Mouse (Mus musculus): ENCODE measurements around the gene Olfr31. TPM values are rescaled to one million over a fixed set of nuclear protein-coding genes. Genes with fewer than 3 reads are reported as not detected.

Olfr31 gene
- polyA plus RNA-seq, 1 experiment, result not detected

DNA sequence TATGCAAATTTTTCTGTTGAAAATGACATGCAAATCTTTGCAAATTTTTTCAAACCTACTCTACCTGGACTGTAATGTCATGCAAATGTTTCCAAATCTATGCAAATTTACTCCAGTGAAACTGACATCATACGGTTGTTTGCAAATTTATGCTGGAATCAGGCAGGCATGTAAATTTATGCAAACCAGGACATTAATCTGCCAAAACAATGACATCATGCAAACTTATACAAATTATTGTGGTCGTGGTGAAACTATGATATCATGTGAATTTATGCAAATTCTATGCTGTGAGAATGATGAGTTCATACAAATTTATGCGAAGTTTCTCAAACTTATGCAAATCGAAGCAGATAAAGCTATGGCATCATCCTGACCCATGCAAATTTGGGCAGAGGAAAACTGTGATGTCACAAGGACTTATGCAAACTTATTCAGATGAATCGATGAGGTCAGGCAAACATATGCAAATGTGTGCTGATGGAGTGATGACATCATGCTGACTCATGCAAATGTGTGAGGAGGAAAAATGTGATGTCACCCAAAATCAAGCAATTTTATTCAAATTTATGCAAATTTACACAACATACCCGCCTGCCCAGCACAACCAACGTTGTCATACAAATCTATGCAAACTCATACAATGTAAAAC is 30.6 kb downstream of the Olfr31 start:
- TF ChIP-seq TAL1 (IDR thresholded peaks at IDR 0.05; ENCODE audit: low read length) (no peak), GATA1 (IDR thresholded peaks at IDR 0.05; ENCODE audit: low read length) (no peak)
- H3K9me3 ChIP-seq (ENCODE audit: control insufficient read depth, low read length), result peaks cover 75% of the 10 kb centered on the region
- peaks cover 5% of the 10 kb centered on the region; the same call in 1 of the 2 replicates for H3K27me3 ChIP-seq (ENCODE audit: control insufficient read depth)
- H3K36me3 ChIP-seq (ENCODE audit: control insufficient read depth), result peaks cover 16% of the 10 kb centered on the region
- no peaks in the 10 kb centered on the region for H3K4me1 ChIP-seq (ENCODE audit: control insufficient read depth)
- no peak overlapping the region for H3K4me3 ChIP-seq (replicated peaks)

DNA sequence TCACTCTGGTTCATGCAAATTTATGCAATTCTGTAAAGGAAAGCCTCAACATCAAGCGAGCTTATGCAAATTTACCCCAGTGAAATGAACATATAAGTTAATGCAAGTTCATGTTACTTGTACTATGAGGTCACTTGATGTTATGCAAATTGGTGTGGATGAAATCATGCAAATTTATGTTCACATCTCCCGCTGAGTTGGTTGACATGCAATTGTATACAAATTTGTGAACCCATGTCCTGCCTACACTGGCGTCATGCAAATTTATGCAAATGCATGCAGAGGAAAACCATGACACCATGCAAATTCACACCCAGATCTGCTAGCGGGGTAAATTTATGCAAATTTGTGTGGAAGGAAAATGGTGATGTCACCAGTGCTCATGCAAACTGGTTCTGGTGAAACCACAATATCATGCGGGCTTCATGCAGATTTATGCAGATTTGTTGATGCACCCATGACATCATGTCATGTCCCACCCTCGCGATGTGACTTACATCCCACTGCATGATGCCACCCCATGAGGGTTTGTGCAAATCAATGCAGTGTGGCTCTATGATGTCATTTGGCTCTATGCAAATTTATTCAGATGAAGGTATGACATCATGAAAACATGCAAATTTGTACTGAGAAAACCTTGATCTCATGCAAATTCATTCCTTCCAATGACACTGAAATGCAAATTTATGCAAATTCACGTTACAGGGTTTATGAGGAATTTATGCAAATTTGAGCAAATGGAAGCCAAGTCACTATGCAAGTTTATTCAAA is 31.3 kb downstream of the Olfr31 start:
- Histone ChIP-seq H3K4me1 (ENCODE audit: control insufficient read depth) (no peaks in the 10 kb centered on the region), H3K9me3 (ENCODE audit: control insufficient read depth, low read length) (peaks cover 68% of the 10 kb centered on the region), H3K27me3 (ENCODE audit: control insufficient read depth) (peaks cover 5% of the 10 kb centered on the region; the same call in 1 of the 2 replicates), H3K36me3 (ENCODE audit: control insufficient read depth) (peaks cover 13% of the 10 kb centered on the region), H3K4me3 (replicated peaks) (no peak overlapping the region)
- TF ChIP-seq GATA1 (IDR thresholded peaks at IDR 0.05; ENCODE audit: low read length), result no peak
- no peak for TF ChIP-seq TAL1 (IDR thresholded peaks at IDR 0.05; ENCODE audit: low read length)

DNA sequence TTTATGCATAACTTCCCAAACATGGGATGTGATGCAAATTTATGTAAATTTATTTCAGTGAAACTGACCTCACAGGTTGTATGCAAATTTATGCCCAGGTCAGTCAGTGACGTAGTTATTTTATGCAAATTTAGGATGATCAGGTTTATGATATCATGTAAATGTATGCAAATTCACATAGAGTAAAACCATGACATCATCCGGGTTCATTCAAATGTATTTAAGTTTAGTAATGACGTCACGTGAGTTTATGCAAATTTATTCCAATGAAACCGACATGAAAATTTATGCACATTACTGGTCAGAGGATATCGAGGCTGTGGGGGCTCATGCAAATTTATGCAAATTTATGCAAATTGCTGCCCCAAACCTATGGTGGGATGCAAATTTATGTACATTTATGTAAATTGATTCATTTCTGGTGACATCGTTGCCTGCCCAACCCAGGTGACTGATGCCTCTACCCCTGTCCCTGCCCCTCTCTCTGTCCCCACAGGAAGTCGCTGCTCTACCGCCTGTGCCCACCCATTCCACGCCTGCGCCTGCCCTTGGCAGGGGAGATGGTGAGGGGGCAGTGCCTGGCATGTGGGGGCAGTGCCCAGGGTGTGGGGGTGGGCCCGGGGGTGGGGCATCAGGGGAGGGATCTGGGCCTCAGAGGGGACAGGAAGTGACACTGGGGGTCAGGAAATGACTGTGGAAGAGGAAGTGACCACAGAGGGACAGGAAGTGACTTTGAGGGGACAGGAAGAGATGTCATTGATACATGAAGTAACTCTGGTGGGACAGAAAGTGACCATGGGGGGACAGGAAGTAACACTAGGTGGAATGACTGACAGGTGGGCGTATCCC is 32.1 kb downstream of the Olfr31 start:
- Histone ChIP-seq H3K27me3 (ENCODE audit: control insufficient read depth) (peaks cover 5% of the 10 kb centered on the region; the same call in 1 of the 2 replicates), H3K36me3 (ENCODE audit: control insufficient read depth) (peaks cover 7% of the 10 kb centered on the region), H3K9me3 (ENCODE audit: control insufficient read depth, low read length) (peaks cover 60% of the 10 kb centered on the region), H3K4me3 (replicated peaks) (no peak overlapping the region), H3K4me1 (ENCODE audit: control insufficient read depth) (no peaks in the 10 kb centered on the region)
- TF ChIP-seq TAL1 (IDR thresholded peaks at IDR 0.05; ENCODE audit: low read length) (no peak), GATA1 (IDR thresholded peaks at IDR 0.05; ENCODE audit: low read length) (no peak)

DNA sequence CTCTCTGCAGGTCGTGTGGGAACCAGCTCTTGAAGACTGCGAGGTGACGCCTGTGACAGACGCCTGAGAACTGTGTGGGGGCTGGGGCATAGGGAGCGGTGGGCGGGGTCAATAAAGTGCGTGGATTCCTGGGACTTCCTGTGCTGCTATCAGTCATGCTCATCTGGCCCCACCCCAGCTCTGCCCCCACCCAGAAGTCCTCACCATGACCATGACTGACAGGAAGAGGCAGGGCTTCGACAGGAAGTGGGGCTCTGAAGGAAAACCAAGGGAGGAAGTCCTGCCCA is 32.7 kb downstream of the Olfr31 start:
- no peaks in the 10 kb centered on the region; the same call in 1 of the 2 replicates for H3K27me3 ChIP-seq (ENCODE audit: control insufficient read depth)
- no peaks in the 10 kb centered on the region for H3K4me1 ChIP-seq (ENCODE audit: control insufficient read depth)
- H3K36me3 ChIP-seq (ENCODE audit: control insufficient read depth), result peaks cover 2% of the 10 kb centered on the region
- no peak overlapping the region for H3K4me3 ChIP-seq (replicated peaks)
- TF ChIP-seq GATA1 (IDR thresholded peaks at IDR 0.05; ENCODE audit: low read length) (no peak), TAL1 (IDR thresholded peaks at IDR 0.05; ENCODE audit: low read length) (no peak)
- peaks cover 54% of the 10 kb centered on the region for H3K9me3 ChIP-seq (ENCODE audit: control insufficient read depth, low read length)

Other genes with a start within 250 kb of the Olfr31 start
- gene Psmd6, start 201.8 kb upstream of the Olfr31 start, polyA plus RNA-seq (2012), result 3.8 and 6.8 TPM in 2 replicates
- not detected in 2 replicates for gene Olfr720, start 136.0 kb upstream of the Olfr31 start, polyA plus RNA-seq (2012)
- gene Il3ra, start 23.4 kb downstream of the Olfr31 start, polyA plus RNA-seq (2012), result 0.66 and 0.87 TPM in 2 replicates
- gene Olfr721-ps1, start 78.5 kb downstream of the Olfr31 start, polyA plus RNA-seq (2012), result not detected in 2 replicates

All from erythroblast, embryonic 14.5 days (primary cell).